Mouse (Mus musculus) adrenal gland, adult 8-10 months (tissue): ENCODE measurements around the gene Gabbr2. TPM values are rescaled to one million over a fixed set of nuclear protein-coding genes. Genes with fewer than 3 reads are reported as not detected.
A peak's percentile ranks its signal among the peaks of the same experiment; 100 is the strongest.
"Not testable (repeated sequence)": the region's sequence is repeated elsewhere in the genome, so short reads cannot be mapped to it uniquely, and the experiment has no call there.

ENCODE experiments used
- DNase-seq: peaks from one replicate; pipeline ENCODE4 v3.0.0; 2022
- total RNA-seq, 4 experiments: library from RNA; stranded (reverse); gene quantifications; 2 replicates each; pipeline ENCODE4 v1.2.4; 2022

Gene Gabbr2
- total RNA-seq, 4 experiments from 2014 or later, result 0.31 to 0.52 (median 0.39) TPM

DNA sequence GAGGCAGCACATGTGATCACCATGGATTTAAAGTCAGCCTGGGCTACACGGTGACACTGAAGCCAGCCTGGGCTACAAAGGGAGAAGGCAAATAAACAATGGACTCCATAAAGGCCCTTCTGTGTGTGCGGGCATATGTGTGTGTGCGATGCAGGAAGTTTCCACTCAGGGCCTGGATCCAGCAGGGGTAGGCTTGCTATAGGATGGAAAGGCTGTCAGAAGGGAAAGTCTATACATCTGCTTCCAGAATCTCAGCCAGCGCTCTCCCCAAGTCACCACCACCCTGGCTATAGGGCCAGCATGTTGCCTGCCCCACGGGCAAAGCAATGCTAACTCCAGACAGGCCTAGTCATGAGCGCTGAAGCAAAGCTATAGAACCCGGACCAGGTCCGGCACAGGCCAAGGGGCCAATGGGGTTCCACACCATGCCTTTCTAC lies 348.0 kb downstream of the Gabbr2 start:
- no peak for DNase-seq

DNA sequence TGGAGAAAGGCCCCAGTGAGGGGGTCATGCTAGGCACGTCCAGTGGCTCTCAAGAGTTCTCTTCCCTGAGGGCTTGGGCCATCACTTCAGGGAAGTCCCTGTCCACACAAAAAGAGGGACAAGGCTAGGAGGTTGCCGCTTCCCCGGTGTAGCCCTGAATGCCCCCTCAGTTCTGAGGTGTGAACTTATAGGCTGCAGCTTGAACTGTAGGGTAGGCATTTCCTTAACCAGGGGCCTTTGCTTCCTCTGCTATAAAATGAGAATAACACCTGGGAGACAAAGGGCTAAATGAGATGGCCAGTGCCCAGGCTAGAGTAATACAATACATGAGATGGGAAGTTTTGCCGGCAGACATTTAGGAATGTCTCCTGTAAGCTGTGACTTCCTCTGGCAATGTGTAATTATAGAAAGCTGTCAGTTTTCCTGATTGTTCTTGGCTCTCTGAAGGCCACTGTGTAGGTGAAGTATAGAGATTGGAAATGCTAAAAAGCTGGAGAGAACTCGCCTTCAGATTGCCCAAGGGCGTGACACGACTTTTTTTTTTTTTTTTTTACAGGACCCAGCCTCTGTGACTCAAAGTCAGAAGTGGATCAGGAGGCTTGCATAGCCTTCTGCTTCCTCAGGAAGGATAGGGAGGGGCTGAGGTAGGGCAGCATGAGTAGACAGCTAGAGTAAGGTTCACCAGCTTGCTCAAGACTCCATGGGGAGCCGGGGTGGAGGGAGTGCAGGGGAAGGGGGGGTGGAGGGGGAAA lies 348.6 kb downstream of the Gabbr2 start:
- DNase-seq, result no peak

DNA sequence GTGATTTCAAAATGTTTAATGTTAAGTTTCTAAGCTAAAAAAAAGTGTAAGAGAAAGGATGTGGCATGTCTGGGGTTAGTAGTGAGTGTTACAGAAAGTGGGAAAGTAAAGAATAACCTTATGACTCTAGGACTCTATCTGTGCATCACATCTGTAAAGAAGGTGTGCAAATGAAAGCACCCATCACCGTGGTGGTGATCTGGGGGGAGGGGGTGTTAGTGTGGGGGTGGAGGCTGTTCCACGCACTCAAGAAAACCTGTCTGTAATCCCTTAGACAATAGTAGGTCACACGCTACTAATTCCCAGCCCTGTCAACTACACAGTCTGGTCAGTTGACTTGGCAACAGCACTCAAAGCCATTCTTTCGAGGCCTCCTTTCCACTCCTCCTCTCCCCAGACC lies 350.4 kb downstream of the Gabbr2 start:
- DNase-seq, result no peak

DNA sequence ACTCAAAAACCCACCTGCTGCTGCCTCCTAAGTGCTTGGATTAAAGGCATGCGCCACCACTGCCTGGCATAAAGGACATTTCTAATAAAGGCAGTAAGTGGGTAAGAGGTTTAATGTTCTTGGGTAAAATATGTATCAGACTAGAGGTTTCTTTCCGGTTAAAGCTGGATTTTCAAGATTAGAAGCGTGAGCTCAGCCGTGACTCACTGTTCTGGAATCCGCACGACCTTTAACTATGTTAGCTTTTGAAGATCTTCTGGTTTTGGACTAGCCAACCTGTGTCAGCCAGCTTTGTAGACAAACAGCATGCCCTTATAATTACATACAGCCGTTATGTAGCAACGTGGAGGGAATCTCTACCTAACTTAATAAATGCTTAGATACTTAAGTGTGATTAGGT lies 351.8 kb downstream of the Gabbr2 start:
- peak; percentile 54 for DNase-seq

DNA sequence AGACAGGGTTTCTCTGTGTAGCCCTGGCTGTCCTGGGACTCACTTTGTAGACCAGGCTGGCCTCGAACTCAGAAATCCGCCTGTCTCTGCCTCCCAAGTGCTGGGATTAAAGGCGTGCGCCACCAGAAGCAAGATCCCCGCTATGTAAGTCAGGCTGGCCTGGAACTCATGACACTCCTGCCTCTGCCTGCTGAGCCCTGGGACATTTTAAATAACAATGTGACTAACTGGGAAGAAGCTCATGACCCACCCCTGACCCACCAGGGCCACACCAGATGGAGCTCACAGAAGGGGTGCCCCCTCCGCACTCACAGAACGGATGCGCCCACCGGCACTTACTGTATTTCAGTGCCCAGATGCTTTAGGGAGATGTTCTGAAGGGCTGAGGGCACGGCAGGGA lies 354.4 kb downstream of the Gabbr2 start:
- not testable (repeated sequence) for DNase-seq

DNA sequence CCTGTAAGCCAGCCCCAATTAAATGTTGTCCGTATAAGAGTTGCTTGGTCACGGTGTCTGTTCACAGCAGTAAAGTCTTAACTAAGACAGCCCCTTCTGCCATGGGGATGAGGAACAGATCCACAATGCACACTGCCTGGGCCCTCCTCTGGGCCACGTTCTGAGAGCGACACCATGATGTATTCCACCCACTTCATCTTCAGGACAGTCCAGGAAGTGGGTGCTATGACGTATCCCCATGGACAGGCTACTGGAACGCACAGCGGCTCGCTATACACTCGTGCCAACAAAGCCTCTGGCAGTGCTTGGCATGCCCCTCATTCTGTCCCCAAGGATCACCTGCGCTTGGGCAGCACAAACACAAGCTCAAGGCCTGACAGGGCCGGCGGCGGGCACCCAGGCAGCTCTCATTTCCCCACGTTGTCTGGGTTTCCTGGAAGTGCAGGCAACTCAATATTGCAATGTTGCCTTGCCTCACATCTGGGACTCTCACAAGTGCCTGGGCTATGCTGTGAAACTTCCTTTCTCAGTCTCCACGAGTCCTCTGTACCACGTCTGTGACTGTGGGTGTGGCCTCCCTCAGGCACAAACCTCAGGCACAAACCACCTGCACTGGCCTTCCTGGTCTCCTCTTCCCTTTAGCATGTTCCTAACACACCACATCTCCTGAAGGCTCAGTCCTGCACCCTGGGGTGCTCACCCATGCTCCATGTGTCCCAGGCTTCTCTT lies 355.8 kb downstream of the Gabbr2 start:
- DNase-seq, result no peak

DNA sequence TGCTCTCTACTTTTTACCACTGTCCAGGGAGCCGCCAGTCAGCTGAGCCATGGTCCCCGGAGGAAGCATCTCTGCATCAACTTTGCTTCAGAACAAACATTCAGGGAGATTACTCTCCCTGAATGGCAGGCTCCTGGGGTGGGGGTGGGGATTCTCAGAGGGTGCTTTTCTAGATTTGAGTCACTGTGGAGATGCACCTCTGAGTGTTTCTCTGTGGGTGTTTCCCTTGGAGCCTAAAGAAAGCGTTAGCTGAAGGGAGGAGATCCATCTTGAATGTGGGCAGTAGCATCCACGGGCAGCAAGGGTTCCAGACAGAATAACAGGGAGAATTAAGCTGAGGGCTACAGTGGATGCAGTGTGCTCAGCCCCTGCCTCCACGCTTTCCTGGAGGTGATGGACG lies 356.8 kb downstream of the Gabbr2 start:
- DNase-seq, result no peak

DNA sequence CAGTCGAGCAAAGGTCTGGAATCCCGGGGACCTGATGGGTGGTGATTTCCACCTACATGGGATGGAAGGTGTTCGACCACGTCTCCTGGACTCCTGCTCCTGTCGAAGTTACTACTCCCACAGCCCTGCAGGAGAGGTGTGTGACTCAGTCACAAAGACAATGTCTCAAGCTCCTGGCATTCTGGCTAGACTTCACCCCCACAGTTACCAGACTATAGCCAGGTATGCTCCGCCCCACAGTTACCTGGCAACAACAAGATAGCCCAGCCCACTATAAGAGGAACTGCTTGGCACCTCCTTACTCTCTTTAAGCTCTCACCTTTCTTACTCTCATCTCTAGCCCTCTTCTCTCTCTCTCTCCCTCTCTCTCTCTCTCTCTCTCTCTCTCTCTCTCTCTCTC lies 358.1 kb downstream of the Gabbr2 start:
- DNase-seq, result not testable (repeated sequence)

DNA sequence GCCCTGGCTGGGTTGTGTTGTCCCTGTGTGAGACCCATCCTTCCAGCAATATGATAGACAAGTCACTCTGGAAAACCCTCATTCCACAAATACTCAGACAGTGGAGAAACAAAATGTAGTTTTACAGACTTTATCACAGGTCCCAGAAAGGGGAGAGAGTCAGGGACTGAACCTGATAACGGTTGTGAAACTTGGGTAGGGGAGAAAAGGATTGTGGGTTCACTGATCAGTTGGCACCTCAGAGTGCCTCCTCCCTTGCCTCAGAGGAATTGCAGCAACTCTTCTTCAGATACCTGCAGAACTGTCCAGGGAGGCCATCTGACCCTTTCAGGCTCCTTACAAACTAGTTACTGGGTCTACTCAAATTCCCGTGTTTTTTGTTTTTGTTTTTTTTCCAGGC lies 359.2 kb downstream of the Gabbr2 start:
- DNase-seq, result no peak

DNA sequence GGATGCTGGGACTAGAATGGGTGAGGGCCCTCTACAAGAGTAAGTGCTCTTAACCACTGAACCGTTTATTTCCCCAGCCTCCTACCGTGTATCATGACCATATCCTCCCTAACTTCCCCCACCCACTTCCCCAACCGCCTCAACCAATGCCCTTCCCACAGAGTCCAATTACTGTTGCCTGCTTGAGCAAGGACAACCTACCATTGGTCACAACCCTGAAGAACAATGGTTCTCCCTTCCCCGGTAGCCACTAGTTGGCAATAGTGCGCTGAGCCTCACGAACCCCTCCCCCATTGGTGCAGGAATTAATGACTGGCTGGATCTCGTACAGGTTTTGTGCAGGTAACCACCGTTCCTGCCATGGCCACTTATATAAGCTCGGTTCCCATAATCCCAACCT lies 361.3 kb downstream of the Gabbr2 start:
- DNase-seq, result no peak

DNA sequence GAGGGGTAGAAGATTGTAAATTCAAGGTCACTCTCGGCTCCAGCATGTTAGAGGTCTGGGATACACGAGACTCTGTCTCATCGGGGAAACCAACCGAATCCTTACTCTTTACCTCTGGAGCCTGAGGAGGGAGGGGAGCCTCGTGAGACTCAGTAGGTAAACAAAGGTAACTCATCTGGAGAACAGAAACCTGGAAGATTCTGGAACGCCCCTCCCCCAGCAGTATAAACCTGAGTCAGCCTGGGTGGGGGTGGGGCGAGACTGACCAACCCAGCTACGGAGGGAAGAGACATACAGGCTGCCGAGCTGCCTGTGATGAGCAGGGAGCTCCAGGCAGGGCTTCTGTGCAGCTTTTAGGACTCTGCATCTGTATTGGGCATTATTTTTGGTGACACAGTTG lies 362.8 kb downstream of the Gabbr2 start:
- DNase-seq, result no peak

DNA sequence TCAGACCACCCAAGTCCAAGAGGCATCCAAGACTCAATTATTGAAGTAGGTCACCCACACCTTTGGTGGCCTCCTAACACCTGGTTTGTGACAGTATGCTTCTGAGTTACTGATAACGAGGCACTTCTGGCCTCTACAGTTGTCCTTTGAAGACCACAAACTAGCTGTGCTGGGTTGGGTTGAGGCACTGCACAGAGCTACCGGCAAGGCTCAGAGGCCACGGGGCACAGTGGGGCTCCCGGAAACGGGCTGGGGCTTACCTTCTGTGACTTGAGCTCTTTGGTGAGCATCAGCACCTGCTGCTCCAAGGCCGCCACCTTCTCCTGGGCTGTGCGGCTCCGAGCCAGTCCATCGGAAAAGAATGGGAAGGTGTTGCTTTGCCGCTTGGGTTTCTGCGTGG lies 363.6 kb downstream of the Gabbr2 start:
- DNase-seq, result no peak

DNA sequence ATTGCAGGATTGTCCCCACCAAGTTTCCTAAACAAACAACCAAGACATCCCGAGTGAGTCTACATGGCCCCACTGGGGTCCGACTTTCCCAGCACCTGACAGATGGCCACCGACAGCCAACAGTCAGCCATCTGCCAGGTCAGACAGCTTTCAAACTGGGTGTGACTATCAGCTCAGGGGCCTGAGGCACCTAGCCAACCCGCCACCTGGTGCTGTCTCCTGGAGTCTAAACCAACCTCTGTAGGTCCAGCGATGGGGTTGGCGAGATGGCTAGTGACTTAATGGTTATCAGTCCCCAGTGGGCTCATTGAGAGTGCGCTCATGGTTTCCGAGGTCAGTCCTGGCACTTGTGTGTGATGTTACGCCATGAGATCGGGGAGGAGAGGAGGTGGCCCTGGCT lies 366.6 kb downstream of the Gabbr2 start:
- no peak for DNase-seq

DNA sequence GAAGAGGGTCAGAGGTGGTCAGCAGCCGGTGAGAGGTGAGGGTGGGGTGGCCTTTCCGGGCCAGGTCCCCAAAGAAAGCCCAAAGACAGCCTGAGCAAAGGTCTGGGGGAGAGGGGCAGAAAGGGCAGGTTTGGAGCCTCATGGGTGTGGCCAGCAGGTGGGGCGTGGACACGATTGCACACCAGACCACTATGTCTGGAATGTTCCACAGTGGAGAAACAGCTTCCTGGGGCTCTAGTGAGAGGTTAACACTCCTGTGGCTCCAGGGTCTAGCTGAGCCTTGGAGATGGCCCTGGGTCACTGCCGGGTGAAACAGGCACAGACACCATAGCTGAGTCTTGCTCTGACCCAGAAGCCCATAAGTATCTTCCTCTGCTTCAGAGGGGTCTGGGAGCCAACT lies 368.7 kb downstream of the Gabbr2 start:
- no peak for DNase-seq

DNA sequence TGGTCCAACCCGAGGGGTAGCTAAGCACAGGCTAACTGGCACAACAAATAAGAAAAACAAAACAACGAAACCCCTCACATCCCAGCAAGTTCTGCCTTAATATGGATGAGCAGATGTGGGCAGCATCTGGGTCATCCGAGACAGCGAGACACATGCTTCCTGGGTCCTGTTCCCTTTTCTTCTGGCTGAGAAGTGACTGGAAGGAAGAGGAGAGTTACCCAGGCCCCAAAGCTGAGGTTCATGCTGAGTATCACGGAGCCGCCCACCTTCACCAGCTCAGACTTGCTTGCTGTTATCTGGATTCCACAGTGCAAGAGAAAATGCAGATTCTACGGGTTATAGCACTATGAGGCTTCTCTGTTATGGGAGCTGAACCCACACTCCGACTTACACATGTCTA lies 370.7 kb downstream of the Gabbr2 start:
- DNase-seq, result no peak

DNA sequence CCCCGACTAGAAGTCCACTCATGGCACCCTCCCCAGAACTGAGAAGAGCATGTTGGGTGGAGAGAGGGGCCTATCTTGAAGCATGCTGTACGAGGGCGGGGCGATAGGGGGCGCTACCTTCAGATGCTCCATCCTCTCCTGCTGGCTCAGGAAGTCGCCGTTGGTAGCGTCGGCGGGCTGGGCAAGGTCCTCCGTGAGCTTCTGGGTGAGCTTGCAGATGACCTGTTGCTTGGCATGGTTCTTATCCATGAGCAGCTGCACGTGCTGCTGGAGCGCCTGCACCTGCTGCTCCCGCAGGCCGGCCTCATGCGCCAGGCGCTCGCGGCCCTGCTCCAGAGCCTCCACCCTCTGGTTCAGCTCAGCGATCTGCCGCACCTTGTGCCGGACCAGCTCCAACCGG lies 371.3 kb downstream of the Gabbr2 start:
- no peak for DNase-seq

DNA sequence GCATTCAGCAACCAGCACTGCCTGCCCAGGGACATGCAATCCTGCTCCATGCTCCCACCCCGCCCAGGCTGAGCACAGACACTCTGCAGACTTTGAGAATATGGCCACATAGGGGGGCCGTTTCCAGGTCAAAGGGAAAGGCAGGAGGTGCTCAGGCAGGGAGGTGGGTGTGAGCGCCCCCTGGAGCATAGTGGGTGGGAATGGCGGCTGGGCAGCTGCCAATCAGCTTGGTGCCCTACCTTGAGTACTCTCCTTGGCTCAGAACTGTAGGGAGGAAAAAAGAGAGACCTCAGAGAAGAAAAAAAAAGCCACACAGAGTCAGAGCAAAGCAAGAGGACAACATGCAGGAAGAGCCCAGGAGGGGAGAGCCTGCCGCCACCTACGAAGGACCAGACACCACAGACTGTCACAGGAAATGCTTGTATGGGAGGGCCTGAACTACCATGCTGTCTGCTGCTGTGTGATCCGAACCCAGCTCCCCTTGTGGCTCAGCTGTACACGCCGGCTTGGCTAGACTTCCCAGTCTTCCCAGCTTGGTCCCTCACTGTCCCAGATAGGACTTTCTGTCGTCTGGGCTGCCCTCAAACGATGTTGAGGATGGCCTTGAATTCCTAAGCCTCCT lies 373.4 kb downstream of the Gabbr2 start:
- no peak for DNase-seq

DNA sequence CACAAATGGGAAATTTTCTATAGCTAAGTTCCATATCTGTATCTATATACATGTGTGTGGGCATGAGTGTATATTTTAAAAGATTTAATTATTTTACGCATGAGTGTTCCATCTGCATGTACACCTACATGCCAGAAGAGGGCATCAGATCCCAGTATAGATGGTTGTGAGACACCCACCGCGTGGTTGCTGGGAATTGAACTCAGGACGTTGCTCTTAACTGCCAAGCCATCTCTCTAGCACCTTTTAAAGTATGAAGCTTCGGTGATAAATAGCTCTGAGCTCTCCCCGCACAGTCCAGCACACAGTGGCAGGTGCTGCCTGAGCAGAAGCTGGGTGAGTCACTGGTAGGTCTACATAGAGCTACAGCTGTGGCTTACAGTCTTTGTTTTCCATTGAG lies 374.3 kb downstream of the Gabbr2 start:
- no peak for DNase-seq

DNA sequence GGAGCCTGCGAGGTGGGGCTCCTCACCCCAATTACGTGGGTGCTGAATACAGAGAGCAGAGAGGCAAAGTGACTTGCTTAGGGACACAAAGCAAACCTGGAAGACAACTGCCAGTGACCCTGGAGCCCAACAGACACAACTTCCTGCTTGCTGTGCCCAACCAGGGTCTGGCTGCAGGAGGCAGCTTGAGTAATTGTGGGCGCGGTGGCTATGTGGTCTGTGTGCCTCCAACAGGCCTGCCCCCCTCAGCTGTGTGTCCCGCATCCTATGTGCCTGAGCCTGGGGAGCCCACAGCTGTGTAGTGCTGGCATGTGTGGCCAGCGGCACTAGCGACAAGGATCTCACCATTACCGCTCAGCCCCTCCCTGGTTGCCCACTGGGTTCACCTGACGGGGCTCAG lies 377.0 kb downstream of the Gabbr2 start:
- no peak for DNase-seq

DNA sequence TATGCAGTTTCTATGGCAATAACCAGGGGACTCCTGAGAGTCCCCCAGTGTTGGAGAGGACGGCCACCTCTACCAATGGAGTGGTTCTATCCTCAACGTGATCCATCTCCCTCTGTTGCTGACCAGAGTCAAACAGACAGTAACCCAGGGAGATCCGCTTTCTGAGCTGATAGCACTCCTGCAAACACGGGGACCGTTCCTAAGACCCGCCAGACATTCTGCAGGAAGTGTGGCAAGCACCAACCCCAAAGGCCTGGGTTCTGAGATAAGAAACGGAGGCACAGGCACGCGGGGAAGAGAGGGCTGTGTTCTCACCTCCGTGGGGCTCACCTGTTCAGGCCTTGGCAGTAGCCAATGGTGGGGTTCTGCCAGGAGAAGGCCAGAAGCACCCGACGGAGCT lies 378.1 kb downstream of the Gabbr2 start:
- no peak for DNase-seq
